34 mouse cellular contexts compared by ENCODE assay signal in the genomic region with DNA sequence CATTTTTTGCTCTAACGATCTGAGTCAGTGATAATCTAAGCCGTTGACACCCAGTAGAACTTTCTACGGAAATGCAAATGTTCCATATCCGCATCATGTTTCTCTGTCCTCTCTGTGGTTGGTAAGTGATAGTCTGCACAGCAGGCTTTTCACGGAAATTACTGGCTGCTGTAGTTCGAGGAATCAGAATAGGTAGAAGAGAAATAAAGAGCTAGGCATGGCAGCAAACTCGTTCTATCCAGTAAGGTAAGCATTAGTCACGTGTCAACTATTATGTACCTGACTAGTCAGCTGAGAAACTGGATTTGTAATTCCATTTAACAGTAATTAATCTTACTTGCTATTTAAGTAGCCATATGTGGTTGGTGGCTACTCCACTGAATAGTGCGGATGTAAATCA.
"Had no signal": no experiment of that assay in that cellular context is flagged by ENCODE, and none has a peak within 500 bp of the region (broad histone marks: within the 10 kb centered on the region; RNA-seq: fewer than 3 reads in every experiment).

No protein-coding gene starts in this region.

- H3K9me3 ChIP-seq: heart, embryonic 10.5 days; heart, embryonic 12.5 days; heart, embryonic 13.5 days; heart, embryonic 15.5 days; hindbrain, embryonic 10.5 days; hindbrain, embryonic 12.5 days; hindbrain, embryonic 13.5 days; hindbrain, embryonic 15.5 days; intestine, embryonic 15.5 days; kidney, embryonic 15.5 days had no signal

- H3K36me3 ChIP-seq: heart, embryonic 10.5 days; heart, embryonic 12.5 days; heart, embryonic 13.5 days; heart, embryonic 15.5 days; hindbrain, embryonic 10.5 days; hindbrain, embryonic 12.5 days; hindbrain, embryonic 13.5 days; hindbrain, embryonic 15.5 days; intestine, embryonic 15.5 days; kidney, embryonic 15.5 days had no signal

- DNase-seq: heart, postnatal 10 days; heart, postnatal 14 days; heart, postnatal 36 days; kidney, adult 11 months; kidney, adult 18-20 months; kidney, adult 2 months; kidney, adult 8-10 months; kidney, adult 9 months; kidney, postnatal 10 days; kidney, postnatal 14 days; kidney, postnatal 25 days; kidney, postnatal 36 days; kidney, postnatal 4 days; layer of hippocampus, adult 9-11 months; layer of hippocampus, postnatal 36 days had no signal

- H3K4me2 ChIP-seq: heart, embryonic 11.5 days; heart, embryonic 12.5 days; heart, embryonic 13.5 days; heart, embryonic 15.5 days; hindbrain, embryonic 12.5 days; hindbrain, embryonic 13.5 days; hindbrain, embryonic 14.5 days; hindbrain, embryonic 15.5 days; intestine, embryonic 15.5 days; kidney, embryonic 15.5 days had no signal

- H3K27me3 ChIP-seq: heart, embryonic 12.5 days; heart, embryonic 13.5 days; heart, embryonic 15.5 days; hindbrain, embryonic 12.5 days; hindbrain, embryonic 13.5 days; hindbrain, embryonic 15.5 days; intestine, embryonic 15.5 days; kidney, embryonic 15.5 days had no signal

- H3K4me3 ChIP-seq: heart, embryonic 10.5 days; heart, embryonic 12.5 days; heart, embryonic 13.5 days; heart, embryonic 15.5 days; hindbrain, embryonic 10.5 days; hindbrain, embryonic 12.5 days; hindbrain, embryonic 13.5 days; hindbrain, embryonic 15.5 days; intestine, embryonic 15.5 days; kidney, embryonic 15.5 days; layer of hippocampus, adult 2 months had no signal

- ATAC-seq: hindbrain, embryonic 16.5 days; hindbrain, postnatal 0 days; inflammation-experienced regulatory T-cells, adult 6 months; intestine, embryonic 15.5 days; intestine, embryonic 16.5 days; intestine, postnatal 0 days had no signal

- H3K27ac ChIP-seq: heart, embryonic 10.5 days; heart, embryonic 13.5 days; heart, embryonic 15.5 days; hindbrain, embryonic 10.5 days; hindbrain, embryonic 12.5 days; hindbrain, embryonic 13.5 days; hindbrain, embryonic 14.5 days; hindbrain, embryonic 15.5 days; hindbrain, postnatal 0 days; intestine, embryonic 15.5 days; kidney, embryonic 15.5 days; kidney, postnatal 0 days; layer of hippocampus, adult 2 months had no signal

- H3K4me1 ChIP-seq: heart, embryonic 10.5 days; heart, embryonic 12.5 days; heart, embryonic 15.5 days; hindbrain, embryonic 13.5 days; hindbrain, embryonic 15.5 days; intestine, embryonic 15.5 days; kidney, embryonic 15.5 days had no signal

- H3K9ac ChIP-seq: heart, embryonic 12.5 days; heart, embryonic 13.5 days; heart, embryonic 15.5 days; hindbrain, embryonic 12.5 days; hindbrain, embryonic 13.5 days; hindbrain, embryonic 14.5 days; hindbrain, embryonic 15.5 days; intestine, embryonic 15.5 days; kidney, embryonic 15.5 days had no signal
